Mouse (Mus musculus): ENCODE results near the gene Mab21l1. TPM values are rescaled to one million over a fixed set of nuclear protein-coding genes. Genes with fewer than 3 reads are reported as not detected.
A peak's percentile ranks its signal among the peaks of the same experiment; 100 is the strongest.

Mab21l1 gene
- total RNA-seq, 2 experiments from 2014 or later, result 1.7 to 2.0 TPM

DNA sequence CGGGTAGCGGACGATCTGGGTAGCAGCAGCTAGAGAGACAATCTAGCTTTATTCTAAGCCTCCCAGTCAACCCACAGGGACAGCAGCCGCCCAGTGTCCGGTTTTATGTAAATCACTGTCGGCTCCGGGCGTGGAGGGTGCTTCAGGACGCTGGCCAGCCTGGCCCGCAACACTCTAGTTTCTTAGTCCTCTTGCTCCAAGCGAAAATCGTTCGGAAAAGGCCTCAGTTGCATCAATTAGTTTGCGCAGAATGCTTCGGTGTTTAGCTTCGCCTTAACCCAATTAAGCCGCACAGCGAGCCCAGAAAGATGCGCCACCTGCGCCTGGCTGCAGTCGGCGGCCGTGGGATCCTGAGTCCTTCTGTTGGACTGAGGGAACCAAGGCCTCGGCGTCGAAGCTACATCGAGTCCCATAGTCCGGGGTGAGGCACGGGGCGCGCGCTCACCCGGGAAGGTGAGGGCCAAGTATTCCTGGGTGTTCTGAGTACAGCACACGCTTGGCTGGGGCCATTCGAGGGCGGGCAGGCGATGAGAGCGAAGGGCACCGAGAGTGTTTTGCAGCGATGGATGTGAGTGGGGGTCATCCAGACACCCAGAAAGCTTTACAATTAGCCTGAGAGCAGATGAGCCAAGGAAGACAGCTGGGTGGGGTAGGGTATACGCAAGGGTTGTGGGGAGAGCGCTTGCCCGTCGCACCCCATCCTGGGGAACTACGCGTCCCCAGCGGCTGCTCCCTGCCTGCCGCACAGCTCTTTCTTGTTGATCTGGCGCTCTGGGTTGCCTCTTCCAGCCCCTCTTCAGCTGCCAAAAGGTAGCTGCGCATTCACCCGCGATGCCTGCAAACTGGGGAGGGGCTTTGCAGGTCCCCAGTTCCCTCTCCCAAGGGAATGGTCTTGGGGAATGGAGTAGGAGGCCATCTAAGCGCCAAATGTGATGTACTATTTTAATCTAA lies 1.9 kb upstream of the Mab21l1 start:
- intact Hi-C loops (cut with DNase I), result loop anchor here (10.0 kb wide), 1 partner anchor 206 kb away; no protein-coding TSS in a partner anchor
- Histone ChIP-seq H3K27ac (peak overlapping the region; percentile 64), H3K4me3 (peak overlapping the region; percentile 30)
- peak in 1 of 2 experiments; percentile 38 for DNase-seq (ENCODE audit: extremely low spot score in 1 of 2, low spot score in 2 of 2)
- no peak; the same call in 1 of the 2 replicates for TF ChIP-seq CTCF (IDR thresholded peaks at IDR 0.05)

GRCm38 (mm10) chr3:55781429-55782055 lies 768 bp upstream of the Mab21l1 start:
- no peak for DNase-seq (ENCODE audit: extremely low spot score in 1 of 2, low spot score in 2 of 2)
- intact Hi-C loops (cut with DNase I), result loop anchor here (10.0 kb wide), 1 partner anchor 207 kb away; no protein-coding TSS in a partner anchor
- no peak overlapping the region for H3K27ac ChIP-seq
- no peak overlapping the region for H3K4me3 ChIP-seq
- no peak for TF ChIP-seq CTCF (IDR thresholded peaks at IDR 0.05)

DNA sequence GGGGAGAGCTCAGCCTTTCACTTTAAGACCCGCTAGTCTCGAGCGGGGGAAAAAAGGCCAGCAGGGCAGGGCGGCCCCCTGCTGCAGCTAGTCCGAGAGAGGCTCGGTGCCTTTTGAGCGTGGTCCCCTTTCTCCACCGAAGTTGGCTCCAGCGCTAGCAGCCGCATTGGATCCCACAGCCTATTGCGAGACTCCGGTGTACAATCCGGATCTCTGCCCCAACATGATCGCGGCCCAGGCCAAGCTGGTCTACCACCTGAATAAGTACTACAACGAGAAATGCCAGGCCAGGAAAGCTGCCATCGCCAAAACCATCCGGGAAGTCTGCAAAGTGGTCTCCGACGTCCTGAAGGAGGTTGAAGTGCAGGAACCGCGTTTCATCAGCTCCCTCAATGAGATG lies 461 bp downstream of the Mab21l1 start:
- no peak for TF ChIP-seq CTCF (IDR thresholded peaks at IDR 0.05)
- Histone ChIP-seq H3K27ac (no peak overlapping the region; the same call in 1 of the 2 replicates), H3K4me3 (peak overlapping the region; percentile 10; the same call in 1 of the 2 replicates)
- DNase-seq (ENCODE audit: extremely low spot score in 1 of 2, low spot score in 2 of 2), result no peak
- intact Hi-C loops (cut with DNase I), result loop anchor here (10.0 kb wide), 1 partner anchor 208 kb away; no protein-coding TSS in a partner anchor

GRCm38 (mm10) chr3:55783171-55784081 lies 1.1 kb downstream of the Mab21l1 start:
- no peak for TF ChIP-seq CTCF (IDR thresholded peaks at IDR 0.05)
- DNase-seq (ENCODE audit: extremely low spot score in 1 of 2, low spot score in 2 of 2), result peak in 1 of 2 experiments; percentile 20
- Histone ChIP-seq H3K27ac (peak overlapping the region; percentile 16; the same call in 1 of the 2 replicates), H3K4me3 (peak overlapping the region; percentile 26)
- intact Hi-C loops (cut with DNase I), result loop anchor here (10.0 kb wide), 1 partner anchor 209 kb away; no protein-coding TSS in a partner anchor

GRCm38 (mm10) chr3:55784101-55784500 lies 1.8 kb downstream of the Mab21l1 start:
- no peak overlapping the region for H3K27ac ChIP-seq
- no peak overlapping the region for H3K4me3 ChIP-seq
- DNase-seq (ENCODE audit: extremely low spot score in 1 of 2, low spot score in 2 of 2), result no peak
- TF ChIP-seq CTCF (IDR thresholded peaks at IDR 0.05), result no peak
- intact Hi-C loops (cut with DNase I), result loop anchor here (10.0 kb wide), 1 partner anchor 209 kb away; no protein-coding TSS in a partner anchor

DNA sequence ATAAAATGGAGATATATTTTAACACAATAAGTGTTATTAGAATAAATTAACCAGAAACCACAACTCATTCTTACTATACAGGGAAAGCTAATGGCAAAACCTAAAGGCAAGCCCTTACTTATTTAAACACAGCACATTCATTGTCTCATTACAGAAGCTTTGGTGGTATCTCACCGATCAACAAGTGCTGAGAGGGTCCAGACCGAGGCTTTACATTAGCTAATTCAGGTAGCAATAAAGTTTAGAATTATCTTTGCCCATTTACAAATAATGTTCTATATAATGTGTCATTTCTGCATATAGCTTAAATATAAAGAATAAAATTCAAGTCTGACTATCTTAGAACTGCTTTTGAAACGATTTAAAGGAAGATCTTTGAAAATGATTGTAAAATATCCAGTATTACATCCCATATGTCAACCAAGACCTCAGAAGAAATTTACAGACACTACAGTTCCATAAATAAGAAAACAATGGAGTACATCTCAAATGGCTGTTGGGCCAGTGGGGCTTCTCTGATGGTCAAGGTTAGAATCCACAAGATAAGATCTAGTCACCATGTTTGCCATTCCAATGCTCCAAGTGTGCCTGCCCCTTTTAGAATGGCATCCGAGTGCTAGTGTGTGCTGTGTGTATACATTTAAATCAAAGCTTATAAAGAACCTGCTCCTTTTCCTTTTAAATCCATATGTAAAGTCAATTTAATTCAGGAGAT lies 3.1 kb downstream of the Mab21l1 start:
- no peak for TF ChIP-seq CTCF (IDR thresholded peaks at IDR 0.05)
- peak in 1 of 2 experiments; percentile 4 for DNase-seq (ENCODE audit: extremely low spot score in 1 of 2, low spot score in 2 of 2)
- no peak overlapping the region for H3K27ac ChIP-seq
- no peak overlapping the region for H3K4me3 ChIP-seq
- intact Hi-C loops (cut with DNase I), result loop anchor here (10.0 kb wide), 1 partner anchor 211 kb away; no protein-coding TSS in a partner anchor

- Histone ChIP-seq H3K4me3 (no peak overlapping the region), H3K27ac (peak overlapping the region; percentile 76; the same call in 1 of the 2 replicates)
- no peak for DNase-seq (ENCODE audit: extremely low spot score in 1 of 2, low spot score in 2 of 2)
- intact Hi-C loops (cut with DNase I), result loop anchor here (10.0 kb wide), 1 partner anchor 211 kb away; no protein-coding TSS in a partner anchor
- TF ChIP-seq CTCF (IDR thresholded peaks at IDR 0.05), result no peak
Observed at GRCm38 (mm10) chr3:55785981-55786725, 3.8 kb downstream of the Mab21l1 start.

DNA sequence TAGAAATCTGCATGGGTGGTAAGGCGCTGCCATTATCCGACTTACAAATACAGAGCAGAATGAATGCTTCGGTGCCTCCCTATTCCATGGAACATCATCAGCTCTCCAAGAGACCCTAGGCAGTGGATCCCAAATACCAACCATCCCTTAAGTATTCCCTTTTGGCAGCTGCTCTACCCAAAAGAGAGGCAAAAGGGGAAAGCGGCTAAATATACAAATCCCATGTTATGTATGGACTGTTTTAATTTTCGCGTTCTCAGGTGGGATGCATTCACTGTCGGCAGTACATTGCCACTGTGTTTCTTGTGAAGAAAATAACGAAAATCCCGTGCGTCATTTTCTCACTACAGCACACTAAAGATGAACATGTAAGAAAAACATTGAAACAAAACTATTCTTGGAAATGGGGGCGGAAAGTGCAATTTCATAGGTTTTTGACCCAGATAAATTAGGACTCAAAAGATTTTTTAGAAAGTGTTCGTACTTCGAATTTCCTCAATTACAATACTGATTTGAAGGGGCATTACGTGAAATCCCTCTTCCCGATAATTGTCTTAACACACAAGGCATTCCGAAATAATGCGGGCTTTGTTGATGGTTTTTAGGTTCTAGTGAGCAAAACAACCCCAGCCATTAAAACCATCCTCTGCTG lies 4.7 kb downstream of the Mab21l1 start:
- TF ChIP-seq CTCF (IDR thresholded peaks at IDR 0.05), result no peak
- intact Hi-C loops (cut with DNase I), result loop anchor here (10.0 kb wide), 1 partner anchor 212 kb away; no protein-coding TSS in a partner anchor
- DNase-seq (ENCODE audit: extremely low spot score in 1 of 2, low spot score in 2 of 2), result peak in 1 of 2 experiments; percentile 16
- Histone ChIP-seq H3K4me3 (peak overlapping the region; percentile 29), H3K27ac (peak overlapping the region; percentile 76)

Data from left cerebral cortex, adult 2 months (tissue).